Mouse (Mus musculus) embryonic facial prominence, embryonic 10.5 days (tissue): ENCODE data around the gene Sf3a2. TPM values are rescaled to one million over a fixed set of nuclear protein-coding genes. Genes with fewer than 3 reads are reported as not detected.
"Not testable (repeated sequence)": the region's sequence is repeated elsewhere in the genome, so short reads cannot be mapped to it uniquely, and the experiment has no call there.

Source experiments
- DNase-seq: peaks from one replicate; pipeline ENCODE4 v3.0.0-alpha.2; 2017; ENCODE audit warnings: low spot score
- H3K27ac ChIP-seq: fragments of 300-500 bp; sonication (generic); replicated peaks from 2 replicates; pipeline ENCODE4 v1.5.1; 2016; ENCODE audit warnings: mild to moderate bottlenecking
- H3K27me3 ChIP-seq: fragments of 300-500 bp; sonication (generic); replicated peaks from 2 replicates; pipeline ENCODE4 v1.6.1; 2016; ENCODE audit warnings: low read depth, mild to moderate bottlenecking; ENCODE audit not compliant: poor library complexity, severe bottlenecking
- H3K36me3 ChIP-seq: fragments of 300-500 bp; sonication (generic); replicated peaks from 2 replicates; pipeline ENCODE4 v1.6.1; 2016; ENCODE audit warnings: mild to moderate bottlenecking, moderate library complexity
- H3K4me1 ChIP-seq: fragments of 300-500 bp; sonication (generic); 2 replicates; pipeline ENCODE4 v1.6.1; 2016
- H3K4me3 ChIP-seq: fragments of 300-500 bp; sonication (generic); 2 replicates; pipeline ENCODE4 v1.5.1; 2016; ENCODE audit warnings: mild to moderate bottlenecking, moderate library complexity
- H3K9me3 ChIP-seq: fragments of 300-500 bp; sonication (generic); 2 replicates; pipeline ENCODE4 v1.6.1; 2016; ENCODE audit warnings: mild to moderate bottlenecking
- WGBS: fragments of 180-500 bp; shearing (Covaris S2); methylation state at CpG from one replicate; pipeline ENCODE4 v1.1.7; 2016; 5-methylcytosine and 5-hydroxymethylcytosine counted together
- polyA plus RNA-seq: library from polyadenylated mRNA; unstranded; fragments of >200 nt; fragmentation: Nextera tagmentation; extraction: Ambion mirVana; gene quantifications from 2 replicates; pipeline ENCODE4 v1.2.1, GENCODE M21; 2016

Gene Sf3a2
- polyA plus RNA-seq, 1 experiment from 2014 or later: 114 TPM

- no peak for DNase-seq
- 15% methylated on average over 40 of the region's 40 CpGs for WGBS
- peak overlapping the region; percentile 63 for H3K27ac ChIP-seq
- peaks cover 37% of the 10 kb centered on the region for H3K36me3 ChIP-seq
- peak overlapping the region; percentile 68 for H3K4me3 ChIP-seq
- H3K9me3 ChIP-seq: no peaks in the 10 kb centered on the region
- peaks cover 68% of the 10 kb centered on the region for H3K4me1 ChIP-seq
- H3K27me3 ChIP-seq: peaks cover 80% of the 10 kb centered on the region
Measured at GRCm38 (mm10) chr10:80808099-80808984, 10.3 kb downstream of the Sf3a2 start.

GRCm38 (mm10) chr10:80808985-80809632 lies 11.1 kb downstream of the Sf3a2 start:
- Histone ChIP-seq H3K4me1 (peaks cover 67% of the 10 kb centered on the region), H3K9me3 (no peaks in the 10 kb centered on the region), H3K27me3 (peaks cover 82% of the 10 kb centered on the region), H3K27ac (peak overlapping the region; percentile 63), H3K36me3 (peaks cover 29% of the 10 kb centered on the region), H3K4me3 (peak overlapping the region; percentile 68)
- 9% methylated on average over 18 of the region's 18 CpGs for WGBS
- no peak for DNase-seq

- H3K27me3 ChIP-seq: peaks cover 79% of the 10 kb centered on the region
- DNase-seq: no peak
- H3K27ac ChIP-seq: no peak overlapping the region
- H3K4me3 ChIP-seq: peak overlapping the region; percentile 40
- H3K9me3 ChIP-seq: no peaks in the 10 kb centered on the region
- H3K36me3 ChIP-seq: peaks cover 20% of the 10 kb centered on the region
- 3% methylated on average over 20 of the region's 20 CpGs for WGBS
- peaks cover 59% of the 10 kb centered on the region for H3K4me1 ChIP-seq
Measured at GRCm38 (mm10) chr10:80810084-80810483, 12.1 kb downstream of the Sf3a2 start.

- Histone ChIP-seq H3K4me3 (no peak overlapping the region), H3K9me3 (no peaks in the 10 kb centered on the region), H3K27me3 (peaks cover 57% of the 10 kb centered on the region), H3K4me1 (peaks cover 34% of the 10 kb centered on the region), H3K27ac (no peak overlapping the region), H3K36me3 (no peaks in the 10 kb centered on the region)
- no peak for DNase-seq
- 64% methylated on average over 5 of the region's 5 CpGs for WGBS
Measured at GRCm38 (mm10) chr10:80812391-80813041, 14.5 kb downstream of the Sf3a2 start.

- Histone ChIP-seq H3K27me3 (peaks cover 49% of the 10 kb centered on the region), H3K4me3 (no peak within 1 kb of the TSS)
Measured at GRCm38 (mm10) chr10:80813366-80813765, 15.4 kb downstream of the Sf3a2 start, which contains the start of gene Jsrp1. Gene Jsrp1, minus strand, starts transcription at chr10:80813498.

GRCm38 (mm10) chr10:80814800-80815199 lies 16.8 kb downstream of the Sf3a2 start:
- no peaks in the 10 kb centered on the region for H3K9me3 ChIP-seq
- H3K4me3 ChIP-seq: no peak overlapping the region
- H3K27me3 ChIP-seq: peaks cover 34% of the 10 kb centered on the region
- peaks cover 13% of the 10 kb centered on the region for H3K4me1 ChIP-seq
- no peak for DNase-seq
- H3K27ac ChIP-seq: no peak overlapping the region
- WGBS: 69% methylated on average over 7 of the region's 7 CpGs
- no peaks in the 10 kb centered on the region for H3K36me3 ChIP-seq

More at GRCm38 (mm10) chr10:80813366-80813765, 15.4 kb downstream of the Sf3a2 start, which contains the start of gene Jsrp1:
- no peak for DNase-seq
- Histone ChIP-seq H3K27ac (no peak within 1 kb of the TSS), H3K9me3 (no peaks in the 10 kb centered on the region), H3K36me3 (no peaks in the 10 kb centered on the region), H3K4me1 (peaks cover 26% of the 10 kb centered on the region)
- WGBS: 85% methylated on average over 4 of the region's 4 CpGs

- WGBS: 78% methylated on average over 3 of the region's 3 CpGs
- H3K4me1 ChIP-seq, H3K36me3 ChIP-seq, DNase-seq, H3K27ac ChIP-seq, H3K9me3 ChIP-seq, H3K4me3 ChIP-seq: not testable (repeated sequence)
- H3K27me3 ChIP-seq: peaks cover 19% of the 10 kb centered on the region
Measured at GRCm38 (mm10) chr10:80816303-80816702, 18.3 kb downstream of the Sf3a2 start.

- DNase-seq: no peak
- no peaks in the 10 kb centered on the region for H3K9me3 ChIP-seq
- H3K27me3 ChIP-seq: peaks cover 11% of the 10 kb centered on the region
- WGBS: 65% methylated on average over 2 of the region's 2 CpGs
- H3K4me3 ChIP-seq: no peak overlapping the region
- no peak overlapping the region for H3K27ac ChIP-seq
- no peaks in the 10 kb centered on the region for H3K36me3 ChIP-seq
- 0 out of 2 replicates have a peak, but pooled peaks cover 5% of the 10 kb centered on the region for H3K4me1 ChIP-seq
Measured at GRCm38 (mm10) chr10:80817164-80817563, 19.2 kb downstream of the Sf3a2 start.

- 85% methylated on average over 7 of the region's 7 CpGs for WGBS
- not testable (repeated sequence) for H3K36me3 ChIP-seq, DNase-seq, H3K27ac ChIP-seq, H3K4me3 ChIP-seq, H3K27me3 ChIP-seq, H3K4me1 ChIP-seq, H3K9me3 ChIP-seq
Measured at GRCm38 (mm10) chr10:80817955-80818354, 20.0 kb downstream of the Sf3a2 start.

- whole genome bisulfite sequencing: 60% methylated on average over 6 of the region's 6 CpGs
- H3K4me1 ChIP-seq: no peaks in the 10 kb centered on the region
- H3K27ac ChIP-seq: no peak overlapping the region
Measured at GRCm38 (mm10) chr10:80818599-80819281, 20.7 kb downstream of the Sf3a2 start.

GRCm38 (mm10) chr10:80819406-80819805 lies 21.4 kb downstream of the Sf3a2 start:
- no peak for DNase-seq
- Histone ChIP-seq H3K4me1 (no peaks in the 10 kb centered on the region), H3K36me3 (no peaks in the 10 kb centered on the region), H3K27ac (no peak overlapping the region), H3K9me3 (no peaks in the 10 kb centered on the region), H3K4me3 (no peak overlapping the region), H3K27me3 (no peaks in the 10 kb centered on the region)
- WGBS: 52% methylated on average over 3 of the region's 3 CpGs

More at GRCm38 (mm10) chr10:80818599-80819281, 20.7 kb downstream of the Sf3a2 start:
- Histone ChIP-seq H3K27me3 (no peaks in the 10 kb centered on the region), H3K4me3 (no peak overlapping the region), H3K36me3 (no peaks in the 10 kb centered on the region), H3K9me3 (no peaks in the 10 kb centered on the region)
- no peak for DNase-seq

GRCm38 (mm10) chr10:80821991-80822390 lies 24.0 kb downstream of the Sf3a2 start:
- no peaks in the 10 kb centered on the region for H3K36me3 ChIP-seq
- no peak overlapping the region for H3K27ac ChIP-seq
- 47% methylated on average over 2 of the region's 2 CpGs for WGBS
- H3K4me3 ChIP-seq: no peak overlapping the region
- no peaks in the 10 kb centered on the region for H3K27me3 ChIP-seq
- no peak for DNase-seq
- H3K9me3 ChIP-seq: no peaks in the 10 kb centered on the region
- peaks cover 2% of the 10 kb centered on the region; the same call in 1 of the 2 replicates for H3K4me1 ChIP-seq
